Mouse (Mus musculus) bone marrow macrophage, adult 2 months (primary cell): Measurements from ENCODE around the gene Gm3468.
"Not testable (repeated sequence)": the region's sequence is repeated elsewhere in the genome, so short reads cannot be mapped to it uniquely, and the experiment has no call there.

Experiments
- CTCF ChIP-seq: IDR thresholded peaks from 2 replicates; pipeline ENCODE4 v1.5.1; 2012; ENCODE audit warnings: low read depth, mild to moderate bottlenecking, low read length, moderate library complexity
- POLR2A ChIP-seq: IDR thresholded peaks from 2 replicates; pipeline ENCODE4 v1.6.1; 2012; ENCODE audit warnings: mild to moderate bottlenecking, low read depth, low read length, borderline replicate concordance

- TF ChIP-seq CTCF, POLR2A: not testable (repeated sequence)
These were observed 965 bp downstream of the Gm3468 start for GRCm38 (mm10) chr14:6107500-6107899.
